Mouse (Mus musculus) T-helper 1 cell (primary cell): ENCODE data around the gene Cachd1.

Experiments
- in situ Hi-C: fragments of 300-600 bp; cut with MboI, MseI; formaldehyde crosslinking; loops from one replicate; pipeline ENCODE4 v1.15.1; 2025; ENCODE audit warnings: high pct_unique_total_duplicates

The Cachd1 gene

GRCm38 (mm10) chr4:100776043-100776870 is at the start of gene Cachd1:
TSS of gene Cachd1 (plus strand) at chr4:100776675.
- in situ Hi-C loops = no loop called here

- in situ Hi-C loops = no loop called here
These were observed 47.5 kb upstream of the Cachd1 start for GRCm38 (mm10) chr4:100728896-100729479.

- in situ Hi-C loops = no loop called here
These were observed 41.2 kb upstream of the Cachd1 start for GRCm38 (mm10) chr4:100735098-100735935.

- in situ Hi-C loops = no loop called here
These were observed 40.5 kb upstream of the Cachd1 start for GRCm38 (mm10) chr4:100735936-100736349.

- in situ Hi-C loops = no loop called here
These were observed 32.9 kb upstream of the Cachd1 start for GRCm38 (mm10) chr4:100743615-100744014.

GRCm38 (mm10) chr4:100752278-100752677 is 24.2 kb upstream of the Cachd1 start:
- in situ Hi-C loops = no loop called here

GRCm38 (mm10) chr4:100755632-100756031 is 20.8 kb upstream of the Cachd1 start:
- in situ Hi-C loops = no loop called here

- in situ Hi-C loops = no loop called here
These were observed 20.0 kb upstream of the Cachd1 start for GRCm38 (mm10) chr4:100756499-100756898.

GRCm38 (mm10) chr4:100758265-100758898 is 18.1 kb upstream of the Cachd1 start:
- in situ Hi-C loops = no loop called here

GRCm38 (mm10) chr4:100759603-100760002 is 16.9 kb upstream of the Cachd1 start:
- in situ Hi-C loops = no loop called here

- in situ Hi-C loops = no loop called here
These were observed 16.1 kb upstream of the Cachd1 start for GRCm38 (mm10) chr4:100760416-100760815.

- in situ Hi-C loops = no loop called here
These were observed 7.9 kb upstream of the Cachd1 start for GRCm38 (mm10) chr4:100768606-100769005.

GRCm38 (mm10) chr4:100776871-100777375 is 448 bp downstream of the Cachd1 start:
- in situ Hi-C loops = no loop called here

- in situ Hi-C loops = no loop called here
These were observed 1.0 kb downstream of the Cachd1 start for GRCm38 (mm10) chr4:100777376-100778041.

- in situ Hi-C loops = no loop called here
These were observed 1.6 kb downstream of the Cachd1 start for GRCm38 (mm10) chr4:100778082-100778481.

GRCm38 (mm10) chr4:100779023-100779422 is 2.5 kb downstream of the Cachd1 start:
- in situ Hi-C loops = no loop called here

GRCm38 (mm10) chr4:100779695-100780094 is 3.2 kb downstream of the Cachd1 start:
- in situ Hi-C loops = no loop called here

GRCm38 (mm10) chr4:100780911-100781310 is 4.4 kb downstream of the Cachd1 start:
- in situ Hi-C loops = no loop called here

GRCm38 (mm10) chr4:100782348-100782747 is 5.9 kb downstream of the Cachd1 start:
- in situ Hi-C loops = no loop called here

- in situ Hi-C loops = no loop called here
These were observed 6.4 kb downstream of the Cachd1 start for GRCm38 (mm10) chr4:100782891-100783290.

GRCm38 (mm10) chr4:100787201-100787600 is 10.7 kb downstream of the Cachd1 start:
- in situ Hi-C loops = no loop called here
